Mouse (Mus musculus) left cerebral cortex, postnatal 25 days (tissue): ENCODE results near the gene Ccl6. TPM values are rescaled to one million over a fixed set of nuclear protein-coding genes. Genes with fewer than 3 reads are reported as not detected.

Experiments used
- DNase-seq, 2 experiments: peaks; one replicate each; pipeline ENCODE4 v3.0.0; 2022; ENCODE audit warnings: low spot score in 2 of 2, mixed read lengths in 1 of 2
- intact Hi-C: fragments of 180-260 bp; cut with DNase I; formaldehyde crosslinking; loops from one replicate; pipeline ENCODE4 v1.15.1; 2025
- total RNA-seq, 2 experiments: library from RNA; stranded (reverse); gene quantifications; 2 replicates each; pipeline ENCODE4 v1.2.3; 2021

The Ccl6 gene
- 1 to 10 TPM; 1.7 to 2.4 TPM for total RNA-seq

DNA sequence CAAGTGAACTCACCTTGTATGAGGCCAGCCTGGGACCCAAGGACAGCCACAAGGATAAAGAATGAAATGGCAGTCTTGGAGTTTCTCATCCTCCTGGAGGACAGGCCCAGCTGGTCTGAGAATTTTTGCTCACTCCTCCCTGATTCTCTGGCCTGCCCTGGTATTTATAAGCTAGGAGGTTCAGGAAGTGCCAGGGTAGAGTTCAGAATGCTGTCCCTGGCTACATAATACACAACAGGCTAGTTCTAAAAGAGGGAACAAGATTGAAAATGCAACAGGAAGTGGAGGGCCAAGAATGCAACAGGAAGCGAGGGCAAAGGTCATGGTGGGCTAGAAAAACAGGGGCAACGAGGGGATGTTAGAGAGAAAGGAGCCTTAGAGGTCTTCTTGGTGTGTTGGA is at the start of gene Ccl6:
TSS of gene Ccl6 (minus strand) at position 235 of the 400 bp plus-strand sequence.
- intact Hi-C loops = no loop called here

DNA sequence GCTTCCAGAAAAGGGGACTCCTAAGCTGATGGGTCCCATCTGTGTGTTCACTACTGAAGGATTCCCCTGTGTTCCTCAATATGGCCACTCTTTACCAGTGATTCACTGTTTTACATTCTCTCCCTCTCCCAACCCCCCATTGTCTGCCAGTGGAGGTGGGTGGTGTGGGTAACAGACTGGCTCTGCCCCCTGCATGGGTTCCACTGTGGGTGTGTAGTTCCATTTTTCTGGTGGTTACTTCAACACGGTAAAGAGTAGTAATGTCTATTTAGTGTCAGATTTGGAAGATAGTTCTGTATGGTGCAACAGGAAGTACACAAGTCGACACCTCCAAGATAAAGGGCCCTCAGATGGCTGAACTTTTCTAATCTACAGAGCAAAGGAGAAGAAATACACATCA is 48.3 kb upstream of the Ccl6 start:
- no peak for DNase-seq
- intact Hi-C loops = no loop called here

More for the DNA sequence above, at the start of gene Ccl6:
- no peak for DNase-seq

DNA sequence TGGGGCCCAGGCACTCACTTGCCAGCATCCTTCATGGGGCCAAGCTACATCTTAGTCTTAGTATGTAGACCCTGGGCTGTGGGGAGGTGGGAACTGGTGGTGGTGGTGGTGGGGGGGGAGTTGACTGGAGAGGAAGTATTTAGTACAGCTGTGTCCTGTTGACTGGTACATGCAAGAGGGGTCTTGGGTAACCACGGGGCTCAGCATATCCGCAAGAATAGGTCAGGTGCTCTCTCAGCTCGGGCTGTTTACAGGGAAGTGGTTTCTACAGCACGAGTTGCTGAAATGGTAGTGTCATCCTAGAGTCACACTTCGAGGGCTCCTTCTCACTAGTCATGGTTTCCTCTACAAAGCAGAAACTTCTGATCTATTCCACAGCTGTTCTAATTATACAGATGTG is 47.3 kb upstream of the Ccl6 start:
- no peak for DNase-seq
- intact Hi-C loops = no loop called here

DNA sequence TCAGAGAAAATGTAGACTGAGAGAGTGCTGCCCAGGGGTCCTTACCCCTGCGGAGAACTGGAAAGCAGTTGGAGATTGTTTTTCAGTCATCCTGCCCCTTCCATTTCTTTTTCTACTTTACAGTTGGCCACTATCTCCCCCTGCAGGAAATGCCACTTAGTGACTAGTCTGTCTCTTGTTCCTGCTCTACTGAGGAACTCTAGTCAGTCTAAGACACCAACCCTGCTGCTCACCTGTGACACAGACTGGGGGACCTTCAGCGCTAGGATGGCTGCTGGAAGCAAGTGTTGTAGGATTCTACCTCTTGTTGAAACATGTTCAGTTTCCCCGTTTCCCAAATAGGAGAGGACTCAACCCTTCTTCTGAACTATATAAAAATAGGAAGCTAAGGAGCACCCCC is 46.6 kb upstream of the Ccl6 start:
- intact Hi-C loops = loop anchor here (10.0 kb wide), 2 partner anchors 95 to 195 kb away; no protein-coding TSS in a partner anchor

DNA sequence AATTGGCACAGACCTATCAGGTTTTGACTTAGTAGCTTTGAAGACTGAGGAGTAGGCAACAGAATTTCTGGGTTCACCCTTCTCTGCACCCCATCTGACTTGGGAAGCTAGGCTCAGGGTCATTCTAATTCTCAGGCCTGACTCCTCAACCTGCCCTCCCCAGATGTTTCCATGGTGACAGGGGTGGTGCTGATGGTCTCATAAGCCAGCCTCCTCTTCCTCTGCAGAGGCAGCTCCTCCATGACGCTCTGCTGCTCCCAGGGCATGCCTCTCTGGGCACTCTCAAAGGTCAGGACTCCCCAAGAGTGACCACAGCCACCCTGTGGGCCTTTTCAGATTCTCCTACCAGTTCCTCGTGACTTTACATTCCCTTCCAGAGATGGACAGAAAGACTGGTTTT is 46.0 kb upstream of the Ccl6 start:
- DNase-seq = no peak
- intact Hi-C loops = loop anchor here (10.0 kb wide), 2 partner anchors 96 to 194 kb away; no protein-coding TSS in a partner anchor

More for the DNA sequence above, 46.6 kb upstream of the Ccl6 start:
- DNase-seq = no peak

DNA sequence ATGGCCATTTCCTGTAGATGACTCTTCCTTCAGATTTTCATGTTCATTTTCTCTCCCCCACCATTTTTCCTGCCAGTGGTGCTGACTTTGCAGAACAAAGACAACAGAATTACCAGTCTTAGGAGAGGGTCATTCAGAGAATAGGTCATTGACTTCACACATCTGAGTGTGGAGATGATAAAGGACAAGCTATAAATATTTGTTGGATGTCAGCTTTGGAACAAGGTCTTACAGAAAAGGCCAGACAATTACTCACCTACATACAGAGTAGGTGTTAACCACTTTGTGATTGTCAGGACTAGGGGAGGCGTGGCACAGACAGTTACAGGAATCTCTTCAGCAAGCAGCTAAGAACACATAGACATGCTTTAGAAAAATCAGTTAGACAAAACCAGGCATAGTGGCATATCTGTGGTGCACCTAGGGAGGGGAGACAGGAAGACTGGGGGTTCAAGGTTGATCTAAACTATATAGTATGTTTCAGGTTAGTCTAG is 43.9 kb upstream of the Ccl6 start:
- no peak for DNase-seq
- intact Hi-C loops = loop anchor here (10.0 kb wide), 2 partner anchors 98 to 192 kb away; no protein-coding TSS in a partner anchor

DNA sequence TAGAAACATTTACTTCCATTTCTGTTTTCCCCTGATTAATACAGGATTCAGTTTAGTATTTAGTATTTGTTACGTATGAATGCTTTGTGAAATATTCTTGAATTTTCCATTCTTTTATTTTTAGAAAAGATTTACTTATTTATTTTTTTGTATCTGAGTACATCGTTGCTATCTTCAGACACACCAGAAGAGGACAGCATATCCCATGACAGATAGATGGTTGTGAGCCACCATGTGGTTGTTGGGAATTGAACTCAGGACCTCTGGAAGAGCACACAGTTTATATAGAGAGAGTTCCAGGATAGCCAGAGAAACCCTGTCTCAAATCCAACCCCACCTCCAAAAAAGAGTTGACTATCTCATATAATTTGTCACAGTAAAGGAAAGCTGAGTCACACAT is 42.0 kb upstream of the Ccl6 start:
- intact Hi-C loops = loop anchor here (2.0 to 10.0 kb wide), 4 partner anchors 58 to 190 kb away; partner anchors contain the start of gene Ccl9
- no peak for DNase-seq

DNA sequence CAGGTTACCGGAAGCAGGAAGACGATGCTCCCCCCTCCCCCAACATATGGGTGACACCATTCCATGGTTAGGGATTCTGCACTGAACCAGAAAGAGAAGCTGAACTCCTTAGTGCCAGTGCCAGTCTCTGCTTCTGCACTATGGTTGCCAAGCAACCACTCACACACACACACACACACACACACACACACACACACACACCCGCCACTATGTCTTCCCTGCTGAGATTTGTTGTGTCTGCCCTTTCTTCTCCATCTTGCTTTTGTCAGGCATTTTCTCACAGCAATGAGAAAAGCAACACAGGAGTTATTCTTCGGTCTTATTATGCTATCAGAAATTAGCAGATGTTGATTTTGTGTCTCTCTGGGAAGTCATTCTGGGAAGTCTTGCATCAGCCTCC is 41.5 kb upstream of the Ccl6 start:
- no peak for DNase-seq
- intact Hi-C loops = loop anchor here (2.0 to 10.0 kb wide), 4 partner anchors 57 to 190 kb away; partner anchors contain the start of gene Ccl9

DNA sequence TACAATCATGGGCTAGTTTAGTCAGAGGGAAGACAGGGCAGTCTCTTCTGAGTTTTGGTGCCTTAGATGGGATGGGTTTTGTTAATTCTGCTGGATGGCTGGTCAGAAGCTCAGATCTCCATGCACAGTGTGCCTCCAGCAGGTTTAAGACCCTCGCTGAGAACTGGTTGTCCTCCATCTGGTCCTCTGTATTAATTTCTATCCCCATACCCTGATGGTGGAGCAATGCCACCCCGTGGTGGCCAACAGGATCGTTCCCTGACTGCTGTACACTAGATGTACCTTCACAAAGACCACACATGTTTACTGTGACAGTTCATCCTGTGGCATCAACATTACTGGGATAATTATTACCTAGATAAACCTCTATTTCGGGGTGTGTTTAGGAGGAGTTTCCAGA is 39.9 kb upstream of the Ccl6 start:
- DNase-seq = no peak
- intact Hi-C loops = loop anchor here (5.0 to 10.0 kb wide), 3 partner anchors 55 to 188 kb away; partner anchors contain the start of gene Ccl9

DNA sequence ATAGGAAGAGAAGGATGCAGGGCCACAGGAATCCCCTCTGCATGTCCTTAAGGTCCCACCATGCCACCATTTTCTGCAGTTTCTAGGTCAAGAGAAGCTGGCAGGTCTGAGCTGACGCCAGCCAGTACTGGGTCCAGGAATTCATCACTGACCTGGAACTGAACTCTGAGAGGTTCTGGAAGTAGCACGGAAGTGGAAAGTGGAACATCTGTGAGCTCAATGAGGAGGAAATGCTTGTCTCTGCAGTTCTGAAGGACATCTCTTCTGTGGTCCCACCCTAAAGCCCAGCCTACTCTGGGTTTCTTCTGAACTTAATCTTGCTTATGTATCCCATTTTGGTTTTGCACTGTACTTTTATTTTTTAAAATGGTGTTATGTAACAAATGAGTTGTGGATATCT is 38.2 kb upstream of the Ccl6 start:
- intact Hi-C loops = loop anchor here (5.0 to 10.0 kb wide), 3 partner anchors 54 to 186 kb away; partner anchors contain the start of gene Ccl9
- no peak for DNase-seq

DNA sequence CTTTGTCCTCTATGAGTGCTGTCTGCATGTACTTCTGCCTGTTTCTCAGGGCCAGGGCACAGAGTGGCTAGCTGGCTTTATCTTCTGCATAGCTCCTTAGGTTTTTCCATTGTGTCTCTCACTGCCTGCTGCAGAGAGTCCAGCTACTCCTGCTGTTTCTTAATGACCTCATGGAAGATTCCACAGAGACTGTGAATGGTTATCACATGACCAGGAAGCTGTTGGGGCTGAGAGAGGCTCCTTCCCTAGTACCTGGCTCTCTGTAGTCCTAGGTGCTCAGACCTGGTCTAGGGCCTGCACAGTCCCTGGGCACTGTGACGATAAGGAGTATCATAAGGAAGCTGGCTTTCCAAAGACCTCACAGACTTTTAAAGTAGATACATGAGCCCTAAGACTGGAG is 37.7 kb upstream of the Ccl6 start:
- DNase-seq = no peak
- intact Hi-C loops = loop anchor here (5.0 to 10.0 kb wide), 3 partner anchors 53 to 186 kb away; partner anchors contain the start of gene Ccl9

DNA sequence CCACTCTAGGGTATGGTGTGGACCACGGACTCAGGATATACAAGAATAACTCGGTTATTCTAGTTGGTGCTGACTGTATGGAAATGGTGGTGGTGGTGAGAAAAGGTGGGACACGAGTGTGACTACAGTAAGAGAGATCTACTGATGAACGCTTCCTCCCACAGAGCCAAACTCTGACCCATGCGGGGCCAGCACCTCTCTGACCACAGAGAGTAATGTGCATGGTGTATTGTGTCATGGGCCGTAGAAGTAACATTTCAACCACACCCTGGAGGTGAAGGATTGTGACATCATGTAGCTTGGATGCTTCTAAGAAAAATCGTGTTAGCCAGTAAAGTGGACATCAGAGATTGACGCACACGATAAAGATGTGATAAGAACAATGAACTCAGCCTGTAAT is 35.9 kb upstream of the Ccl6 start:
- DNase-seq = peak in 1 of 2 experiments; percentile 12
- intact Hi-C loops = no loop called here

DNA sequence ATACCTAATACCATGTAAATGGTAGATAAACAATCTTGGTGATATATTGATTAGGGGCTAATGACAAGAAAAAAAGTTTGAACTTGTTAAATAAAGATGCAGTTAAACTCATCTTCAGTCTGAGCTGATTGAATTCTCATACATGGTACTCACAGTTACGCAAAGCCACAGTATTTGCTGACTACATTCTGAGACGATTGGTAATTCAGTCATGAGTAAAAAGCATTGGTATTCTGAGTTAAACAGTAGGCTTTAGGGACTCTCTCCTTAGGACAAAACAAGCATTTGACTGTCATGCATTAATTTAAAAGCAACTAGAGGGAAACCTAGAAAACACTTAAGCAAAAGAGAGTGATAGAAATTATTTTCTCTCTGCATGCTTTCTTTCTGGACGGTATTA is 30.7 kb upstream of the Ccl6 start:
- DNase-seq = no peak
- intact Hi-C loops = no loop called here

DNA sequence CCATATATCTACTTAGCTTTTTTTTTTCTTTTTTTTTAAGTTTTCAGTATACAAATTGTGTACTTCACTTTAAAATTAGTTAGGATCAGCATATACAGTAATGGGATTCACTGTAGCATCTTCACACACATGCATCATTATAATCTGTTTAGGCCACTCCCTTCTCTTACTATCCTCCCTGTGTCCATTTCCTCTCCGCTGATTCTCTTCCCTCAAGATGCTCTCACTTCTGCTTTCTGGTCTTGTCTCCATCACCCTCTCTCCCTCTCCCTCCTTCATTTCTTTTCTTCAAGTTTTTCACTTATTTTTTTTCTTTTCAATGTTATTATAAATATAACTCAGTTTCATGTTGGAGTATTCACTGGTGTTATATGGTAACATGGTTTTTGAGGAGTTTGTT is 26.1 kb upstream of the Ccl6 start:
- intact Hi-C loops = no loop called here

DNA sequence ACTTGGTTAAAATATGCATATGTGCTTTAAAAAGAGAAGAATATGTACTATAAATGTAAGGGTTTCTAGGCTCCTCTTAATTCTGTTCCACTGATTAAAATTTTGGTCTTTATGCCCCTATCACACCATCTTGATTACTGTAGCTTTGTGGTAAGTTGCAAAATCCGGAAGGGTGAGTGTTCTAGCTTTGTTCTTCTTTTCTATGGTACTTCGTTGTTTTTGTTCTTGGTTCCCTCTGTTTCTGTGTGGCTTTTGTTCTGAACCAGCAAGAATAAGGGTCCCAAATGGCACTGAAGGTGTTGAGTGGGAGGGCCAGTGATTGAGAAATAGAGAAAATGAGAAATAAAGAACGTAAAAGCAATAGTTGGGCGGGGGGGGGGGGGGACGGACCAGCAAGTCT is 25.4 kb upstream of the Ccl6 start:
- DNase-seq = no peak
- intact Hi-C loops = no loop called here

More for the DNA sequence above, 26.1 kb upstream of the Ccl6 start:
- DNase-seq = no peak

DNA sequence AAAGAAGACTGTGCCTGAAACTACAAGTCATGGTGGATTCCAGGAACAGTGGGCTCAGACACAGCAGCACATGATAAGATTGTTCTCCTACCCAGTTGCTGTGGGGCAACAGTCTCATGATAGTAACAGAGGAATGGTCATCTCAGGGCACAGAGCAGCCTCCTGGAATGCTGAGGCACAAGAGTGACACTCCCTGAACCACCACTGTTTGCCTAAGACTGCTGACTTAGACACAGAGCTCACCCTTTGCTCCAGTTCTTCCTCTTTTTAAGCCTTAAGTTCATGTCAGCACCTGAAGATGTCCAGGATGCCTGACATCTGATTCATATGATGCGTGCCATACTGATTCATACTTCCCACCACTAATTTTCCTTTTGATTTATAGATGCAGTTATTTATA is 23.7 kb upstream of the Ccl6 start:
- intact Hi-C loops = no loop called here
- no peak for DNase-seq

DNA sequence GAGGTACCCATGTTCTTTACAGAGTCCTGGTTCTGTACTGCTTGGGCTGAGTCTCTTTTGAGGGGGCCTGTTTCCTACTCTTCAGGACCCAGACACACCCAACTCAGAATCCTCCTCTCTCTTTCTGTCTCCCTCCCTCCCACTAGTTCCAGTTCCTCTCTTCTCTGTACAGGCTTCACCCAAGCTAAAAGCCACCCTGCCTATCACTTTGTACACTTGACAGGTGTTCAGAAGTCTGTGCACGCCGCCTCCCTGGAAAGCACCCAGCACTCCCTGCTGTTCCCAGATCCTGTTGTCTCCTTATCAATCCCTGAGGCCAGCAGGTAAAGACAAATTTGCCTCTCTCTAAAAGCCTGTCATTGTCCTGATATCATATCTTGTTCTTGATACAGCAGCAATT is 18.0 kb upstream of the Ccl6 start:
- no peak for DNase-seq
- intact Hi-C loops = no loop called here

DNA sequence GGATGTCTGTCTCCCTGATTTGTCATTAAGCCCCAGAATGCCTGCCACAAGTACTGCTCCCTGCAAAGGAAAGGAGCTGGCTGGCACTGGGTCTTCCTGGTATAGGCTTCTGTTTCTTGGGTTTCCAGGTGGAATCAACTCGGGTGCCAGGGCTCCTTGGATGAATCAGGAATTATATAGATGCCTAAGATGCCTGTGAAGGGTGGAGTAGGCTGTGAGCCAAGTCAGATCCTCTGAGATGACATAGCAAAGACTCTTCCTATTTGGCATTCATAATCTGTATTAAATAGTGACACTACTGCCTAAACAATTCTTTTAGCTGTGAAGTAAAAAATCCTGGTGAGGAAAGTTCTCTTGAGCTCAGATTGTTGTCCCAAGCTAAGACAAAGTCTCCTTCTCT is 13.5 kb upstream of the Ccl6 start:
- intact Hi-C loops = no loop called here
- no peak for DNase-seq

DNA sequence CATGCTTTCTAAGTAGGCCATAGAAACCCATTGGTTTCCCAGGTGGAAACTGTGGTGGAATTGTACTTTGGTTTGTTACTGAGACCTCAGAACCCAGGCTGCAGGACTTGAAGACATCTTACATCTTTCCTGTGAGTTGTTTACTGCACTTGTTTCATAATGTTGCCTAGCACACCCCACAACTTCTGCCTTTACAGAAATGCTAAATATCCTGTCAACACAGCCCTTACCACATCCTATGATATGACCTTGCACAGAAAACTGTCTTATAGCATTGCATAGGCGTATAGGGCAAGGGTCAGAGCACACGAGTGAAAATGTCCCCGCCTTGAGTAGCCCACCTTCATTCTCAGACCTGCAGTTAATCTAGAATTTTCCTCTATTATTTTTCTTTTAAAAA is 12.6 kb upstream of the Ccl6 start:
- no peak for DNase-seq
- intact Hi-C loops = no loop called here

DNA sequence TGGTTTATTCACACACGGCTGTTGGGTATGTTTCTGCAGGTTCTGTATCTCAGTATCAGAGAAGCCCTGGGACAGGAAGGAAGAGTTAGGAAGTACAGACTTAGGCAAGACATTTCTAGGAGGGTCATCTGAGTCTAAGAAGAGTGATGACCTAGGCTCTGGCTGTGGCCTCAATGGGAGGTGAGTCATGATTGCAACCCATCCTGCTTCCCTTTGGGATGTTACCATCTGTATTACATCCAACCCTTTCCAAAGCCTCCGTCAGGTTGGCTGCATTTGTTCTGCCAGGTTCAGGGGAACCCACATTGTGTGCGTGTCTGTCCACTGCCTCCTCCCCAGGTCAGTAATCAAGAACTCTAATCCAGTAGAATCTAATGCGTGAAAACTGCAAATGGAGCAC is 11.8 kb upstream of the Ccl6 start:
- DNase-seq = no peak
- intact Hi-C loops = no loop called here

DNA sequence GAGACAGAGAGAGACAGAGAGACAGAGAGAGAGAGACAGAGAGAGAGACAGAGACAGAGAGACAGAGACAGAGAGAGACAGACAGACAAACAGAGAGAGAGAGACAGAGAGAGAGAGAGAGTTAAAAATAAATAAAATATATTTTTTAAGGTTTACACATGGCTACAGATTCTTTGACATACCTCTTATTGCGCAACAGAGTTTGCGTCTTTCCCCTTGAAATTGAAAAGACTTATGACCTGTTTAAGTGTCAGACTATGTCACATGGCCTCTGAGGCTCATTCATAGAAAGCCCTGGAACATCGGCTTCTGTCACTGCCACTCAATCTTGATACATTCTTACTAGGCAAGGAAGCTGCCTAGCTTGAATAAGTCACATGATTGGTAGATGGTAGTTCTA is 10.5 kb upstream of the Ccl6 start:
- intact Hi-C loops = no loop called here
- DNase-seq = no peak

DNA sequence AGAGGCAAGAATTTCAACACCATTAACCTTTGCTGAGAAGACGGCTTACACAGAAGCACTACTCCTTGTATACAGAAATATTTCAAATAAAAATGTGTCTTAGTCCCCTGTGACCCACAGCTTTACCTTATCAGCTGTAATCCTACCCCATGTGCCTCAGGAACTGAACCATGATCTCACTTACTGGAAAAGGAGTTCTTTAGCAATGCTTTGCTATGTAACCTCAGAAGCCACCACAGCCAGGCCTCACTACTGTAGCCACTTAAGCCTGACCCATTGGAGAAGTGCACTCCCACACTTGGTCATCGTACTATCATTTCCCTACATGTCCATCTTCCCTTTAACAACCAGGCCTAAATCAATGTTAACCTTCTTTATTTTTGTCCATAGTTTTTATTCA is 7.7 kb upstream of the Ccl6 start:
- DNase-seq = no peak
- intact Hi-C loops = no loop called here
